Mouse (Mus musculus): ENCODE measurements around the gene Micall1. TPM values are rescaled to one million over a fixed set of nuclear protein-coding genes. Genes with fewer than 3 reads are reported as not detected.

Gene Micall1
- polyA plus RNA-seq (2012), result 31.7 and 33.5 TPM in 2 replicates

DNA sequence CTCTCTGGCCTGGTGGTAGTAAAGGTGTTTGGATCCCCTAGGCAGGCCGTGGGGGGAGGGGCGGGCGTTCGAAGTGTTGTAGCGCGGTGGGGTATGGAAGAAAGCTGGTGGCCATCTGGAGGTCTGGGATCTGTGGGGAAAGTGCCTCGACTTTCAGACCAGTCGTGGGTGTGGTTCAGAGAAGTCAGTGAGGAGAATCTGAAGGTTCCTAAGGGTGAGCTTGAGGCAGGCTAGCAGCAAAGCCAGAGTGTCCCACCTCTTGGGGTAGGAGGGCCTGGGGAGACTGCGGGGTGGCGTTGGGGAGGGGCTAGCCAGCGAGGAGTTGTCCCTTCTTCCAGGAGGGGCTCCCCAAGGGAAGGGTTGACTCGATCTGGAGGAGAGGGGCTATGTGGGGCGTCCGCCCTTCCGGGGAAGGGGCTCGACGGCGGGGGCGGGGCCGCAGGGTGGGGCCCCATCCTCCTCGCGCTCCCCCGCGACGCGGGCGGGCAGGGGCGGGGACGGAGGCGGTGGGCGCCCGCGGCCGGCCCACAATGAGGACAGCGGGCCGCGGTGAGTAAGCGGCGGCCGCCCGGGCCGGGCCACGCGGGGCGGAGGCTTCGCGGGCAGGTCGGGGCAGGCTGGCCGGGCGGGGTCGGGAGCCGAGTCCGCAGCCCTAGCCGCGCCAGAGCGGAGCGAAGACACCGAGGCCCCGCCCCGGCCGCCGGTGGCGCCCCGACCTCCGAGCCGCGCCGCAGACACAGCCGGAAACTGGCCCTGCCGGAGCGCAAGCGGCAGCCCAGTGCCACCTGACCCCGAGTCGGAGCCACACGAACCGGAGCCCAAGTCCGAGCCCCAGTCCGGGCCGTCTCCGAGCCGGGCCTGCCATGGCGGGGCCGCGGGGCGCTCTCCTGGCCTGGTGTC, at the start of gene Micall1:
TSS of gene Micall1 (plus strand) at position 478 of the 900 bp plus-strand sequence.

DNA sequence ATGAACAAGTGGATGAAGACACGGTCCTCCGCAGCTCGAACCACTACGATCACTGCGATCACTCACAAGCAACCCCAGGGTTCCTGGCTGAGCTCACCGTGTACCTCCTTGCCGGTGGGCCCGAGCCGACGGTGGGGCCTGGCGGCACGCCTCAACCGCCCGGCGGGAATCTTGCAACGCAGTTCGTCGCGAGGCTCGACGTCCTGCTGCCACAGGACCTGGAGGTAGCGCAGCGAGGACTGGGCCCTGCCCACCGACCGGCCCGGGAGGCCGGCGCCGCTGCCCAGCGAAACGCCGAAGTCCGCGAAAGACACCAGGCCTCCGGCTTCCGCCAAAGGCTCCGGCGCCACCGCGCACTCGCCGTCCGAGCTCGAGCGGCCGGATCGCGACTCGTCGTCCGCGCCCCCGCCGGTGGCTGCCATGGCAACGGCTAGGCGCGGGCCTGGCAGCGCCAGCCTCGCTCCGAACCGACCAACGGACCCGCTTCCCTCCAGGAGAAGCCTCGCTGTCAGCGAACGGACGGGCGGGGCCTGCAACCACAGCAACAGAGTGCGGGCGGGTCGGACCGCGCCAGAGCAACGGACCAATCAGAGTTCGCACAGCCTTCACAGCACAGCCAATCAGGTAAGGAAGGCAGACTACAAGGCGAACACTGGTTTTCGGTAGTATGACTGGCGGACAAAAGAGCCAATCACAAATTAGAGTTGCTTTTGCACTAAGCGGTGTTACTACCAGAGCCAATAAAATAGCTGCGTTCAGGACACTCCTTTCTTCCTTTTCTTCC, 46.1 kb upstream of the Micall1 start, which contains the start of gene Ankrd54:
TSS of gene Ankrd54 (minus strand) at position 518 of the 784 bp plus-strand sequence.

DNA sequence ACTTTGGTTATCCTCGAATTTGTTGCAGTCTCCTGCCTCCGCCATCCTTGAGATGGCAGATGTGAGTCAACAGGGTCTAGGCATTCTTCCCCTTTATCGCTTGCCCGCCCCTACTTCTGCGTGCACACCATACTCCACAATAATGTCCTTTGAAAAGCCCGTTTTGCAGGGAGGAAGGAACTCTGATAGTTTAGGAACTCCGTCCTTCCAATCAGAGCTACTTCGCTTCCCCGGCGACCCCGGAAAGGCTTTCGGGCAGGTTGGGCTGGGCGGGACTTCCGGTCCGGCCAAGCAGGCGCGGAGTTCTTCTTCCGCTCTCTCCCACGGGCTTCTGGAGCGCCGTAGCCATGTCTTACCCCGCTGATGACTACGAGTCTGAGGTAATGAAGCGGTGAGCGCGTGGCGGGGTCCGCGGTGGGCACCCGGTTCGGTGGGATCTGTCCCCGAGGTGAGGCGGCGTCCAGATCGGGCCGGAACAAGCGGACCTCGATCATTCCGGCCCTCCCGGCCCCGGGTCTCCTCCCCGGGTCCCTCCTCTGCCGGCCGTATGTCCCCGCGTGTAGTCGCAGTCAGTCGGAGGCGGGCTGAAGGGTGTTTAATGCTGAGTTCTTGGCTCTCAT, 33.7 kb upstream of the Micall1 start, which contains the start of gene Eif3l:
TSS of gene Eif3l (plus strand) at position 267 of the 620 bp plus-strand sequence.

DNA sequence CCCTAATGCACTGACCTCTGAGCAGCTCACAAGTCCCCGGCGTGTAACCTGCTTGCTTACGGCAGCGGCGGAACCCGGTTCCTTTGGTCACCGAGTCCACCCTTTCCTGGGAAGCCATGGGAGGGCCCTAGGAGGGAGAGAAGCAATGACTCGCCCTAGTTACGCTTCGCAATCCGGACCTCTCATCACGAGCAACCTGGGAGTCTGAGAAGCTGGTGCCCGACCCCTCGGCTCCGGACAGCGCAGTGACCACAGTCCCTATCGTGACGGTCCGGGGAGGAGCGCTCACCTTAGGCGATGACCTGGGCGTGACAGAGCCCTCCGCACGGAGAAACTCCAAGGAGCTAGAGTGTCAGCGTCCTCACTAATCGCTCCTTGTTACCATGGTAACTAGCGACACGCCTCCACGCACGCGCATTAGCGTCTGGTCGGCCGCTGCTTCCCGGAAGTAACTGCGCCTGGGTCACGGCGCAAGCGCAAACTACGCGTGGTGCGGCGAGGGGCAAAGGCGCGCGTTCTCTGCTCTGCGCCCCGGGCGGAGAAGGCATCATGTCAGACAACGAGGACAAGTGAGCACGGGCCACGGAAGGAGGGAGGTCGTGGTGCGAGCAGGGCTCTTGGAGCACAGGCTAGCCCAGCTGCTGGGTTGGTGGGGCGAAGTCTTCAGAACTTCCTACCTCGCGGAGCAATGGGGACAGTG, 32.3 kb downstream of the Micall1 start, which contains the start of the genes Polr2f and 1700088E04Rik:
TSS of gene Polr2f (plus strand) at position 144 of the 700 bp plus-strand sequence.
TSS of gene 1700088E04Rik (minus strand) at position 388 of the 700 bp plus-strand sequence.

DNA sequence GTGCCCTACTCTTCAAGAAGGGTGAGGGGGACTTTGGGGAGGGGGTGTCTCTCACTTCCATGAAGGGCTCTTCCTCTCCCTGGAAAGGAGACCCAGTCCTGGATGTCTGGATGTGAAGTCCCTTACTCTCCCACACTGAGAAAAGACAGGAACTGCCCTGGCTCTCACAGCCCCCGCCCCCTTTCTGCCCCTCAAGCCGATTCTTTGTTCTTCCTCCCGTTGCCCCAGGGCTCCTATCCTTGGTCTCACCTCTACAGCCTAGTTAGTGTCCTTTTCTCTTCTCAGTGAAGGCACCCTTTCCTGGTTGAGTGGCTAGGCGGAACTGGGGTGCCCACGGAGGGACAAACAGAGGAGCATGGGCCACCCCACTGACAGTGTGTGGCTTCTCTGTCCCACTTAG, 56.4 kb downstream of the Micall1 start, which contains the start of gene Sox10:
TSS of gene Sox10 (minus strand) at position 101 of the 400 bp plus-strand sequence.

Other genes starting within 250 kb of the Micall1 start
- 219 and 234 TPM in 2 replicates for gene Gga1, start 231.7 kb upstream of the Micall1 start, polyA plus RNA-seq (2012)
- gene Gm49510, start 209.2 kb upstream of the Micall1 start, polyA plus RNA-seq (2012), result 5.5 and 6.5 TPM in 2 replicates
- gene Sh3bp1, start 209.1 kb upstream of the Micall1 start, polyA plus RNA-seq (2012), result 748 and 820 TPM in 2 replicates
- 16.3 and 17.7 TPM in 2 replicates for gene Pdxp, start 195.0 kb upstream of the Micall1 start, polyA plus RNA-seq (2012)
- 593 and 813 TPM in 2 replicates for gene Lgals1, start 182.2 kb upstream of the Micall1 start, polyA plus RNA-seq (2012)
- gene Nol12, start 174.0 kb upstream of the Micall1 start, polyA plus RNA-seq (2012), result 19.1 and 19.8 TPM in 2 replicates
- 103 and 106 TPM in 2 replicates for gene Triobp, start 161.2 kb upstream of the Micall1 start, polyA plus RNA-seq (2012)
- 73.7 and 99.6 TPM in 2 replicates for gene H1f0, start 80.4 kb upstream of the Micall1 start, polyA plus RNA-seq (2012)
- gene Galr3, start 67.0 kb upstream of the Micall1 start, polyA plus RNA-seq (2012), result 3.5 and 4.6 TPM in 2 replicates
- gene Ankrd54, start 46.0 kb upstream of the Micall1 start, polyA plus RNA-seq (2012), result 50.6 and 52.5 TPM in 2 replicates
- gene Eif3l, start 33.7 kb upstream of the Micall1 start, polyA plus RNA-seq (2012), result 26.5 TPM in 2 replicates
- 229 and 258 TPM in 2 replicates for gene Polr2f, start 32.1 kb downstream of the Micall1 start, polyA plus RNA-seq (2012)
- 0.46 and 0.53 TPM in 2 replicates for gene 1700088E04Rik, start 32.4 kb downstream of the Micall1 start, polyA plus RNA-seq (2012)
- gene Sox10, start 56.3 kb downstream of the Micall1 start, polyA plus RNA-seq (2012), result 0.08 TPM in 1 of 2 replicates, not detected in the other
- gene Pick1, start 120.3 kb downstream of the Micall1 start, polyA plus RNA-seq (2012), result 16.8 and 19.5 TPM in 2 replicates
- 0.03 and 0.22 TPM in 2 replicates for gene Gm49486, start 120.5 kb downstream of the Micall1 start, polyA plus RNA-seq (2012)
- not detected in 2 replicates for gene Slc16a8, start 145.9 kb downstream of the Micall1 start, polyA plus RNA-seq (2012)
- 1.5 TPM in 2 replicates for gene Baiap2l2, start 176.6 kb downstream of the Micall1 start, polyA plus RNA-seq (2012)
- gene Pla2g6, start 219.5 kb downstream of the Micall1 start, polyA plus RNA-seq (2012), result 25.5 and 39.2 TPM in 2 replicates
- 34.6 and 40.8 TPM in 2 replicates for gene Maff, start 237.7 kb downstream of the Micall1 start, polyA plus RNA-seq (2012)

Data from megakaryocyte-erythroid progenitor cell, adult 5 weeks (primary cell).